Mouse (Mus musculus) cerebellum, postnatal 10 days (tissue): ENCODE data around the gene Rbm8a.

Experiments
- DNase-seq, 2 experiments: peaks; one replicate each; pipeline ENCODE4 v3.0.0; 2021; ENCODE audit warnings: mixed read lengths in 2 of 2

The Rbm8a gene

DNA sequence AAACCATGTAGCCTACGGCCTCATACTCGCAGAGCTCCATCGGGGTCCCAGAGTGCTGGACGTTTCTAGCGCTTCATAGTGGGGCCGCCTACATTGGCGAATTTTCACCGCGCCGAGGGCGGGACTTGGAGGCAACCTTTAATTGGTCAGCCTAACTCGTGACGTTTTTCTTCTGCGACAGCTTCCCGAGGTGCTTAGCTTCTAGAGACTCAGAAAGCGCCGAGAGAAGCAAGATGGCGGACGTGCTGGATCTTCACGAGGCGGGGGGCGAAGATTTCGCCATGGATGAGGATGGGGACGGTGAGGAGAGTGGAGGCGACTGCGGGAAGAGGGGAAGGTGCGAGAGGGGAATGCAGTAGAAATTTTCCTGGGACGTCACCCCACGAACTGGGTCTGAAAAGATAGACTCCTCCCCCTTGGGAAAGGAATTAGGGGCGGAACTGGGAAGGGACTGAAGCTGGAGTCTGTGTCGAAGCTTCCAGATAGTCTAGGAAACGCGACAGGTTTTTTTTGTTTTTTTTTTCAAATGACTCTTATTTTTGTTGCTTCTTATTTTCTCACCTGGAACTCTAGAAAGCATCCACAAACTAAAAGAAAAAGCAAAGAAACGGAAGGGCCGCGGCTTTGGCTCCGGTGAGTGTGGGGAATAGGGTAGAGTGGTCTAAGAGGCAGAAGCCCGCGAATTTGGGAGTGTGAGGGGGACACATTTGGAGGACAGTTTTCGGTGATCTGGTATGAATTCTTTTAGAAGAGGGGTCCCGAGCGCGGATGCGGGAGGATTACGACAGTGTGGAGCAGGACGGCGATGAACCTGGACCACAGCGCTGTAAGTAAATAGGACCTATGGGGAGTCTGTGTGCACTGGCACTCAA lies at the start of gene Rbm8a:
Gene Rbm8a (plus strand): TSS at position 205 of the 872 bp plus-strand sequence.
- DNase-seq = peak; percentile 98

DNA sequence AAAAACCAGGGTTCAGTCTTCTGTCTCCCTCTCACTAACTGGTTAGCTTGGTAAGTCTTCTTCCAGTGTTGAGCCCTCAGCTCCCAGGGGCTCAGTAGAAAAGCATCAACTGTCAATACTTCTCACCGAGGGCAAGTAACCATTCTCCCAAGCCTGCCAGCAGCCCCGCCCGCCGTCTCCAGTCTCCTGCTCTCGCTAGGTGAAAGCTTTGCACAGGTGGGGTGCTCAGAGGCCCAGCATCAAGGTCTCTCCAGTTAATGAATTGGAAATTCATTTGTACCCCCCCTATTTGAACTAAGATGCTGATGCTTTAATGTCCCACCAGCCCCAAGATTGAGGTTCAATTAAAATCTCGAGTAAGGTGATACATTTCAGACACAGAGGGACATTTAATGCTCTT lies 48.6 kb upstream of the Rbm8a start:
- DNase-seq = no peak

DNA sequence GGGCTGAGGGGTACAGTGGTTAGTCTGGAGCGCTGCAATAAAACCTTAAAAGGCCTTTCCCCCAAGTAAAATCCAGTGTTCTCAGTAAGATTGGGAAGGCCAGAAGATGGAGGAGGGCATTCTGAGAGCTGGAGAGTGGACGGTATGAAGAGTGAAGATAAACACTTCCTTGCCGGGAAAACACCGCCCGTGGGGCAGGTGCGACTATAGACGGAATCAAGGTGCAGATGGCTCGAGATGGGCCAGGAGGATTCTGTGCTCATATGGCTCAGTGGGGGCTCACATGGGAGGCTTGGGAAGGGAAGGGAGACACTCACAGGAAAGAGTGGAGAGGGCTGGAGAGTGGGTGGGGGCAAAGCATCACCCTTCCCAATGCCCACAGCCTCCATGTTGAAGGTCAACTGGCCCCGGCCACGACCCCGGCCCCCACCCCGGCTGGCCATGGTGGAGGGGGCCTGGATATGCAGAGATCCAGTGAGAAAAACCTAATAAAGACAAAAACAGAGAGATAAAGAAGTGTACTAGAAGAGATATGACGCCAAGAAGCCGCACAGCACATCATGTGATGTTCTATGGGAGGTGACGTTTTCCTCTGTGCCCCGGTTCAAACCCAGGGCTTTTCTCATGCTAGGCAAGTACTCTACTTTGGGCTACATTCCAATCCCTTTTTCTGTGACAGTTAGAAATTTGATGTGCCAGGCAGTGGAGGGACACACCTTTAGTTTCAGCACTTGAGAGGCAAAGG lies 47.8 kb upstream of the Rbm8a start:
- DNase-seq = no peak

DNA sequence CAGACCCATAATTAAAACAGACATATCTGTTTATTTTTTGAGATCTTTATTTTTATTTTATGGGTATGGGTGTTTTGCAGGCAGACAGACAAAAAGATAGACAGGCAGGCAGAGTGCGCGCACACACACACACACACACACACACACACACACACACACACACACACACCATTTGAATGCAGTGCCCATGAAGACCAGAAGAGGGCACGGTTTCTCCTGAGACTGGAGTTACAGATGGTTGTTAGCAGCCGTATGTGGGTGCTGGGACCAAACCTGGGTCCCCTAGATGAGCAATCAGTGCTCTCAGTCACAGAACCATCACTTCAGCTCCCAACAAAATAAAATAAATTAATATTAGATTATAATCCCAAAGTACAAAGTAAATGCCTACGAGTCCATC lies 46.3 kb upstream of the Rbm8a start:
- no peak for DNase-seq

DNA sequence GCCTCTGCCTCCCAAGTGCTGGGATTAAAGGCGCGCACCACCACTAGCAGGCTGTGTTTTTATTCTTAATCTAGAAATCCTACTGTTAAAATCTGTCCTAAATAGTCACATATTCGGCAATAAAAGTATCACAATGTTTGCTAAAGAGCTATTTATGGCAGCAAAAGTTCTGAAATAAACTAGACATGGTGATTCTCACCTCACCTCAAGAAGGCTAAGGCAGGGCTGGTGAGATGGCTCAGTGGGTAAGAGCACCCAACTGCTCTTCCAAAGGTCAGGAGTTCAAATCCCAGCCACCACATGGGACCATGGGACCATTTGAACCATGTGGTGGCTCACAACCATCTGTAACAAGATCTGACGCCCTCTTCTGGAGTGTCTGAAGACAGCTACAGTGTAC lies 39.1 kb upstream of the Rbm8a start:
- DNase-seq = no peak

DNA sequence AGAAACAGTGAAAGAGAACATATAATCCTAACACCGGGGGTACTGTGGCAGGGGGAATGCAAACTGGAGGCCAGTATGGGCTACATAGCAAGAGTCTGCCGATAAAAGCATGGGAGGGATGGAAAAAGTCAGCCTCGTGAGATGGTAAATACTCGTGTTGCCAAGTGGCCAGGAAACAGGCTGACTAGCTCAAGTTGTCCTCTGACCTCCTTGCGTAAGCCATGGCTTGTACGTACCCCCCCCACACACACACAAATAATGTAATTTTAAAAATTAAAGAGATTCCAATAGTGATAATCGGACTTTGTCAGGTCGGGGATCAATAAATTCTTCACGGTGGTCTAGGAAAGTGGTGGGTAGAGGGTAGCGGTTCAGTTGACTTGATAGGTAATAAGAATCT lies 36.4 kb upstream of the Rbm8a start:
- DNase-seq = peak in 1 of 2 experiments; percentile 62

DNA sequence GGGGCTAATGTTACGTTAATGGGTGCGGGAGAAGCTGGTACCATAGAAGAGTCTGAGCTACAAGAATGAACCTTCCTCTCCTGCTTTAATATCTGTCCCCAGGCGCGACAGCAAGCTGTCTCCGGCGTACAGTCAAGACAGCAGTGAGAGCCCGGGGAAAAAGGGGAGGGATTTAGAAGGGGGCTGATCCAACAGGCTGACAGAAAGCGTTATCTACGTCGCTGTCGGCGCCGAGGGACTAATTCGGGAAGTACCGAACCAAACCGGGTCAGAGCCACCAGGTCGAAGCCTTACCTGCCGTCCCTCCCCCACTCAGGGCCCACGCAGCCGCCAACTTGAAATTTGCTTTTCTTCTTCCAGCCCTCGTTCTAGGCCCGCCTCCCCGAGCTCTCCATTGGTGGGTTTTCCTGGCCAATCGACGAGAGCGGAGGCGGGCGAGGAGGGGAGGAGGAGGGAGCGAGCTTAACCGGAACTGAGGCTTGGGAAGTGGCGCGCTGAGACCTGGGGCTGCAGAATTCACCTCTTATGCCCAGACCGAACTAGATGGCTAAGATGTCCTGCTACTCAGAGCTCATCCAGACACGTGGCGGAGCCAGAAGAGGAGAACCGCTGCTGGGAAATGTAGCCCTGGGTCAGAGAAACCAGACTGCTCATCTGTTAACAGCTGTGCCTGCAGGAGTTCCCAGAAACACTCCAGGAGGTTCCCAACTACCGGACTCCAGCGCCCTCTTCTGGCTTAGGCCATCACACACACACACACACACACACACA lies 35.8 kb upstream of the Rbm8a start, which contains the start of gene Polr3gl:
Gene Polr3gl (minus strand): TSS at position 392 of the 771 bp plus-strand sequence.
- DNase-seq = peak; percentile 97 to 98

DNA sequence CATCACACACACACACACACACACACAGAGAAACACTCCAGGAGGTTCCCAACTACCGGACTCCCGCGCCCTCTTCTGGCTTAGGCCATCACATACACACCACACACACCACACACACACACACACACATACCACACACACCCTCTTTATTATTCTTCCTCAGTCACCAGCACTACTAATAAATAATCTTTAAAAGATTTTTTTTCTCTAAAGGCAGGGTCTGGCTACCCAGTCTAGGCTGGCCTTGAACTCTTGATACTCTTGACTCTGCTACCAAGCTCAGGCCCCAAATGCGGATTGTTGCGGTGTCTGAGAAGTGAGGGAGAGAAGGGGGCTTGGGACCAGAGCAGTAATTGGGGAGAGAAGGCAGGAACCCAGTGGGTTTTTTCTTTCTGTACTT lies 34.9 kb upstream of the Rbm8a start:
- peak in 1 of 2 experiments; percentile 49 for DNase-seq

DNA sequence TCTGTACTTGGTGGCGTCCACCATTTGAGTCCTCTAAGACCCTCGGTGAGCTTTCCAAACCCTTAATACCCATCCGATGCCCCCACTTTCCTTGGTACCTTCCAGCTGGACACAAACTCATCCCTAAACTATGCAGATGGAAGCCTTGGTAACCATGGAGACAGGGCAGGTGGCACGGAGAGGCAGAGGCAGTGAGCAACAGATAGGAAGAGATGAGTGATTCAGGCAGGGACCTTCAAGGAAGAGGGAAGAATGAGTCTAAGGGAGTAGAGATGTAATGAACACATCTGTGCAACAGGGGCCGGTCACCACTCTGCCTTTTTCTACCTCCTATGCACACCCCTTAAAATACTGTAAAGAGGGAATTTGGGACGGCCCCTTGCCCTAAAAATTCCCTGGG lies 34.1 kb upstream of the Rbm8a start:
- peak; percentile 57 to 65 for DNase-seq

DNA sequence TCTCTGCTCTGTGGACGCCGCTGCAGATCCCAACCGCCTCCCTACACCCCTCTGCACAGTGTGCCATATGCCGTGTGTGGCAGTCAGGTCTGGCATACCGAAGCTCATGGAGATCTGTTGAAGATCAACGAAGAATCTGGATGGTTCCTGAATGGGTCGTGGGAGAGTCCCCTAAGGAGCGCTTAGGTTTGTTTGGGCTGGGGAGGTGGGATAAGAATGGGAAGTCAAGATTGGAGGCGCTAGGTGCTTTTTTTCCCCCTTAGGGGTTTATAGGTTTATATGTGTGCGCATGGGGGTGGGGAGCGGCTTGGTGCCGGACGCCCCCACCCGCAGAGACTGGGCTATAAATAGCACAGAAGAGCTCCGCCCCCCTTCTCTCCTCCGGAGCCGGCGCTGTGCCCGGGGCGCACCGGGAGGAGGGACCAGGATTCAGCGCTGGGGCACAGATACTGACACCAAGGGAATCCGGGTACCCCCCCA lies 33.5 kb upstream of the Rbm8a start, which contains the start of gene Ankrd34a:
Gene Ankrd34a (plus strand): TSS at position 409 of the 480 bp plus-strand sequence.
- peak; percentile 88 for DNase-seq

DNA sequence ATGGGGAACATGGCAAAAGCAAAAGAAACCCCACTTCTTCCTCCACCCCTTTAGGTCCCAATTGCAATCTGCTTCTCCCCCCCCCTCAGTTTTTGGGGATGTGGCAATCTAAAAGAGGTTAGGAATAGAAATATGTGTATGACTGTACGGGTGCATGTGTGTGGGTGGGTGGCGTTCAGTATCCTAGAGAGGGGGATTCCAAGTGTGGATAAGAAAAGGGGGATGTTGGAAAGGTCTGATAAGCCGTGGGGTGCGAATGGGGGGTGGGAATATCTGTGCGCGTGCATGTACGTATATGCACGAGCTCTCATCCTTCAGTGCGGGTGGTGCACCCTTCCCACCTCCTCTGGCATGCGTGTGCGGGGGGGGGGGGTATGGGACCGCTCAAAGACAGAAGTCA lies 32.9 kb upstream of the Rbm8a start:
- peak; percentile 48 to 55 for DNase-seq

DNA sequence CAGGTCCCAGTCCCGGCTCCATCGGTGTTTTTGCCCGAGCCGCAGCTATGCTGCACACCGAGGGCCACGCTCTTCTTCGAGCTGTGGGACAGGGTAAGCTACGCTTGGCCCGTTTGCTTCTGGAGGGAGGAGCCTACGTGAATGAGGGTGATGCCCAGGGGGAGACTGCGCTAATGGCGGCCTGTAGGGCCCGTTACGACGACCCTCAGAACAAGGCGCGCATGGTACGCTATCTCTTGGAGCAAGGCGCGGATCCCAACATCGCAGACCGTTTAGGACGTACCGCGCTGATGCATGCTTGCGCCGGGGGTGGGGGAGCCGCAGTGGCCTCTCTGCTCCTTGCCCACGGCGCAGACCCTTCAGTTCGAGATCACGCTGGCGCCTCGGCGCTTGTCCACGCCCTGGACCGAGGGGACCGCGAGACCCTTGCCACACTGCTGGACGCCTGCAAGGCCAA lies 32.3 kb upstream of the Rbm8a start:
- peak; percentile 54 to 68 for DNase-seq

DNA sequence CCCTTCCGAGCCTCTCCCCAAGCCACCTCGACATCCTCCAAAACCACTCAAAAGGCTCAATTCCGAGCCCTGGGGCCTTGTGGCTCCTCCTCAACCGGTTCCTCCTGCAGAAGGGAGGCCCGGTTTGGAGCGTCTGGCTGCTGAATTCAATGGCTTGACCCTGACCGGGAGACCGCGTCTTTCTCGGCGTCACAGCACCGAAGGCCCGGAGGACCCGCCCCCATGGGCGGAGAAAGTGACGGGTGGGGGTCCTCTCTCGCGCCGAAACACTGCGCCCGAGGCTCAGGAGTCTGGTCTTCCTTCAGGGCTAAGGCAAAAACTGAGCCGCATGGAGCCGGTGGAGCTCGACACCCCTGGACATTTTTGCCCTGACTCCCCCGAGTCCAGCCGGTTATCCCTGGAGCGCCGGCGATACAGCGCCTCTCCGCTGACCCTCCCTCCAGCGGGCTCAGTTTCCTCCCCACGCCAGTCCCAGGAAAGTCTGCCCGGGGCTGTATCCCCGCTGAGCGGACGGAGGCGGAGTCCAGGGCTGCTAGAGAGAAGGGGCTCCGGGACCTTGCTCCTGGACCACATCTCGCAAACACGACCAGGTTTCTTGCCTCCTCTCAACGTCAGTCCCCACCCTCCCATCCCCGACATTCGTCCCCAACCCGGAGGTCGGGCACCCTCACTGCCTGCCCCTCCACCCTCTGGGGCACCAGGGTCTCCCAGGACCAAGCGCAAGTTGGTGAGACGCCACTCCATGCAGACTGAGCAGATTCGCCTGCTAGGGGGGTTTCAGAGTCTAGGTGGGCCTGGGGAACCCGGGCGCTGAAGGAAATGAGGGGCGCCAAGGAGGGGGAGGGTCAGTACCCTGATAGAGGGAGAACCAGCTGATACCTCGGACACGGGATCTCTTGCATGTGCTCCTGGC lies 31.3 kb upstream of the Rbm8a start:
- peak; percentile 78 to 82 for DNase-seq

DNA sequence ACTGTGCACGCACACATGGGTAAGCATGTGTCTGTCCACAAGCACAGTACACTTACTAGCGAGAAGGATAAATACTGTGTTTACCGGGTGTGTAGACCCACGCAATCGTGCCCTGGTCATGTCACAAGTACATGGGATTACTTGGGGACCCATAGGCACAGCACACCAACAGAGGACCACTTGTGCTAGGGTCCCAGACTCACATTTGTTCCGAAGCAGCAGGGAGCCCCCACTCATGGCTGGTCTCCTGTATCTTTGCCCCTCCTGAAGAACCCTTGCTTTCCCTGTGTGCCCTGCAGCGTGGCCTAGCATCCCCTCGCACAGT lies 30.7 kb upstream of the Rbm8a start:
- DNase-seq = no peak

DNA sequence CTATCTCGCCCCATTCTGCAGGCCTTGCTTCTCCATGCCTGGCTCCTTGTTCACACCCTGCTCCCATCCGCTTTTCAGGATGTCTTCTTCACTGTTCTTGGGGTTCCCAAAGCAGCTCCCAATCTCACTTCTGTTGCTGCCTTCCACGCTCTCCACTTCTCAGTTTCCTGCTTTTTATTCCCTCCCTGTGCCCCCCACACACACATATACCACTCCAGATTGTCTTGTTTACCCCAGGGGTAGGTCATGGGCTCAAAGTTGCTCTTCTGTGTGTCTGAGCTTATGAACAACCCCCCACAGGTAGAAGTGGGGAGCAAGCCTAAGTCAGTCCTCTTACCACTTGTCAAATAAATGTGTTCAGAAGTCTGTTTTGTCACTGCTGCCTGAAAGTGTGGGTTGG lies 30.3 kb upstream of the Rbm8a start:
- no peak for DNase-seq

DNA sequence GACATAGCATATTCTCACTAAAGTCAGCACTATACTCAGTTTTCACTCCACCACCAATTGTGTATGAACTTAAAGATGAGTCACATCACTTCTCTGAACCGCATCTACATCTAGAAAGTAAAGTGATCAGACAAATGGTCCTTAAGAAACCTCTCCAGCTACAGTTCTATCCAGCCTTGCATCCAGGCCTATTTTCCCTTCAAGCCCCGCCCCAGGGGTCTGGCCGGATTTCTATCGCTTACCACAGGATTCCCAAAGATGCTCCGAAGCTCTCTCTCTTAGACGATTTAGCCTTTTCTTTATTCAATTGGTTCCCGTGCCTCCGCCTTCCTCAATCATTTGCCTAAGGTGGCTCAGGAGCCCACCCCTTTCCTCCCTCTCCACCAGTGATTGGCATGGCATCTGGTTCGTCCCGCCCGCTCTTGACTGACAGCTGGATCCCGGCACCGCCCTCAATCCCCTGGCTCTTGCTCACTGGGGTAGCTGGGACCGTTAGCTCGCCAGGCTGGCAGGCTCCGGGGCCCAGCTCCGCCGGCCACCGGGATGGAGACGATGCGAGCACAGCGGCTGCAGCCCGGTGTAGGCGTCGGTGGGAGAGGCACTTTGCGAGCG lies 29.0 kb upstream of the Rbm8a start, which contains the start of gene Lix1l:
Gene Lix1l (plus strand): TSS at position 511 of the 612 bp plus-strand sequence.
- peak; percentile 89 to 93 for DNase-seq

DNA sequence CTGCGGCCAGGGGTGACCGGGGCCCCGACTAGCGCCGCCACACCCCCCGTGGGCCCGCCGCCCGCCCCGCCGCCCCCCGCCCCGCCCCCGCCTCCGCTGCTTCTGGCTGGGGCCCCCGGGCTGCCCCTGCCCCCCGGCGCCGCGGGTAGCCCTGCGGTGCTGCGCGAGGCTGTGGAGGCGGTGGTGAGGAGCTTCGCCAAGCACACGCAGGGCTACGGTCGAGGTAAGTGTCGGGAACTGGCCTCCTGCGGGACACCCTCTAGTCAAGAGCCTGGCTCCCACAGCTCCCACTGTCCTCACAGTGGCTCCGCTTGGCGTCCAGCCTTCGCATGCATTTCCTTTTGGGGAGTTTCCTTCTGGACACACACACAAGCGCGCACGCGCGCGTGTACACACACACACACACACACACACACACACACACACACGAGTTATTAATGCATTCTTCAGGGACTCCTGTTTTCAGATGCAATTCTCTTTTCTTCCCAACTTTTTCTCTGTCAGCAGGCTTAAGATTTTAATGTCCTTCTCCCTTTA lies 28.4 kb upstream of the Rbm8a start:
- DNase-seq = peak; percentile 67 to 71

DNA sequence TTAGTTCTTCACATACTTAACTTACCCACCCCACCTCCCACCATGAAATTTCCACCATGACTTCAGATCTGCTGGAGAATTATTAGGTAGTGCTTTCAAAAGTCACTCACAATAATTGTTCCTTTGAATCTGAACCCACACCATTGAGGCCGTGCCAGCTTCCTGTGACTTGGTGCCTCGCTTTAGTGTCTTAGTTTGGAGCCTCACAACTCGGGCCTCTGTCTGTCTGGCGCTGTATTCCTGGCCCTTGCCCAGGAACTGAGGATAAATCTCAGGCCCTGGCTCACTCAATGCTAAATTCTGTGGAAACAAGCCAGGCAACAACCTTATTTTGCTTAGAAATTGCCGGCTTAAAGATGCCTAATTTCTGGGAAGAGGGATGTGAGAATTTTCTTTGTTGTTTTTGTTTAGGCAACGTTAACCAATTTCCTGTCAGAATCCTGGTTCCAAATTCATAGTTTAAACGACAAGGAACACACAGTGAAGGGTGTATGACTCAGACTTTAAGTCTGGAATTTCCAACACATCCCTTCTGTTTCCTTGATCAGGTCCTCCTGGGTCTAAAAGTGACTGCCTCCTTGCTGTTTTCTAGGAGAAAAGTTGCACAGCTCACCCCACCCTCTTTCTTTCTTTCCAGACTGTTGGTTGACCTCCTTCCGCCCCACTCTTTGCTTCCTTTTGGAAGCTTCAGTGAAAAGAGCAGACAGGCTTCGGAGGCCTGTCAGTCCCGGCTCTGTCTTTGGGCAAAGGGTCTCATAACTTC lies 27.6 kb upstream of the Rbm8a start:
- peak; percentile 56 to 69 for DNase-seq

DNA sequence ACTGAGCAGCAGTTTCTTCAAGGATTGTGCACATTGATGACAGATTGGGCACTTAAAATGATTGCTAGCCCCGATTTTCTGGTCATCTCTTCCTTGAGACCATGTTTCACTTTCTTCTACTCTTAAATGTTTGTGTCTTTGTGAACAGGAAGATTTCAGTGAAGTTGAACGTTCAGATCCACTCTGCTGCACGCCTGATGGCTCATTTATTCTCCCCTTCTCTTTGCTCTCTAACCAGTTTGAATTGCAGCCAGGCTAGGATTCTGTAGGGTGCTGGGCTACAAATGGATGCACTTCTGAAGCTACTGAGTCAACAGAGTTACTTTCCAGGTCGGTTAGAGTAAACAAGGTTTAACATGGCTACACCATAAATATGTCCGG lies 27.0 kb upstream of the Rbm8a start:
- DNase-seq = no peak

DNA sequence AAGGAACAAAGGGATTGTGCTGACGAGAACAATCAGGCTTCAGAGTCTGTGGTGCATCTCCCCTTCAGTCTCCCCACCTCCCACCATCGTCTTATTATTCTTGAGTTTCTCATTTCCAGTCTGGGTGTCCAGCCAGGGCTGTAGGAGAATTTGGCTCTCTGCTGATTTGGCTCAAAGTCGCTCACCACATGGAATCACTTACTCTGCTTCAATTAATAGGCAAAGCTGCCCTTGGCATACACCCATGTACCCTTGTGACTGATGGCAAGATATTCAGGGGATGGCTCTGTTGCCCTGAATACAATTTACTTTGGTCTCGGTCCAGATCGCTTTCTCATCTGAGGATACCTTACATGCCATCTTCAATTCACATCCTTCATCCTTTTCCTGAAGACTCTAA lies 26.4 kb upstream of the Rbm8a start:
- peak; percentile 90 to 92 for DNase-seq
